Mouse (Mus musculus) C2C12 (cell line): ENCODE measurements around the gene Hormad1. TPM values are rescaled to one million over a fixed set of nuclear protein-coding genes. Genes with fewer than 3 reads are reported as not detected.
A peak's percentile ranks its signal among the peaks of the same experiment; 100 is the strongest.

Experiments used
- H3K27me3 ChIP-seq: one replicate; pipeline ENCODE4 v1.6.1; 2011; ENCODE audit not compliant: control insufficient read depth, insufficient read depth, insufficient read length
- H3K36me3 ChIP-seq: one replicate; pipeline ENCODE4 v1.6.1; 2011; ENCODE audit not compliant: control insufficient read depth, insufficient read depth
- H3K4me3 ChIP-seq: one replicate; pipeline ENCODE4 v1.5.1; 2011; ENCODE audit warnings: mild to moderate bottlenecking, control low read depth; ENCODE audit not compliant: poor library complexity, insufficient read depth, severe bottlenecking
- H3K79me2 ChIP-seq: one replicate; pipeline ENCODE4 v1.6.1; 2011; ENCODE audit not compliant: control insufficient read depth, insufficient read depth
- H3K79me3 ChIP-seq: one replicate; pipeline ENCODE4 v1.6.1; 2011; ENCODE audit warnings: low read depth, control low read depth
- H3ac ChIP-seq: one replicate; pipeline ENCODE3; 2011; ENCODE audit warnings: low read depth; ENCODE audit not compliant: control insufficient read depth, insufficient read length
- CEBPB ChIP-seq: IDR thresholded peaks from one replicate; pipeline ENCODE4 v1.6.1; 2011; ENCODE audit warnings: low read depth, mild to moderate bottlenecking, control low read depth, moderate library complexity
- CTCF ChIP-seq: IDR thresholded peaks from one replicate; pipeline ENCODE4 v1.5.1; 2011; ENCODE audit not compliant: control insufficient read depth, insufficient read depth, insufficient read length
- FOSL1 ChIP-seq: IDR thresholded peaks from one replicate; pipeline ENCODE4 v1.8.0; 2011; ENCODE audit warnings: mild to moderate bottlenecking, low read length; ENCODE audit not compliant: poor library complexity, insufficient read depth, severe bottlenecking
- MAX ChIP-seq: IDR thresholded peaks from one replicate; pipeline ENCODE4 v1.6.1; 2011; ENCODE audit warnings: mild to moderate bottlenecking, control low read depth
- MYOD1 ChIP-seq: IDR thresholded peaks from one replicate; pipeline ENCODE4 v1.6.1; 2011; ENCODE audit warnings: low read depth; ENCODE audit not compliant: control insufficient read depth, insufficient read length
- MYOG ChIP-seq: IDR thresholded peaks from one replicate; pipeline ENCODE4 v1.6.1; 2011; ENCODE audit not compliant: control insufficient read depth, insufficient read length; ENCODE audit errors: extremely low read depth
- USF1 ChIP-seq: IDR thresholded peaks from one replicate; pipeline ENCODE4 v1.6.1; 2011; ENCODE audit warnings: low read depth, mild to moderate bottlenecking, control low read depth, moderate library complexity
- polyA plus RNA-seq: library from polyadenylated mRNA; unstranded; fragments of >200 nt; fragmentation: generic; extraction: Trizol; gene quantifications from one replicate; pipeline ENCODE4 v1.2.1, GENCODE M21; 2012; ENCODE audit warnings: missing spikeins

Gene Hormad1
- polyA plus RNA-seq, 1 experiment: not detected

GRCm38 (mm10) chr3:95569585-95569984 is 10.1 kb downstream of the Hormad1 start:
- H3K27me3 ChIP-seq: no peaks in the 10 kb centered on the region
- H3K36me3 ChIP-seq: no peaks in the 10 kb centered on the region
- H3K4me3 ChIP-seq: no peak overlapping the region
- no peaks in the 10 kb centered on the region for H3K79me2 ChIP-seq
- no peak for TF ChIP-seq MYOG
- TF ChIP-seq FOSL1: no peak
- no peak for TF ChIP-seq USF1
- TF ChIP-seq CTCF: no peak
- TF ChIP-seq CEBPB: no peak
- TF ChIP-seq MYOD1: no peak
- TF ChIP-seq MAX: no peak
- no peaks in the 10 kb centered on the region for H3K79me3 ChIP-seq
- no peak overlapping the region for H3ac ChIP-seq

- H3K27me3 ChIP-seq: no peaks in the 10 kb centered on the region
- no peak for TF ChIP-seq MAX
- H3K79me3 ChIP-seq: no peaks in the 10 kb centered on the region
- H3K36me3 ChIP-seq: peaks cover 9% of the 10 kb centered on the region
- no peak overlapping the region for H3ac ChIP-seq
- peaks cover 12% of the 10 kb centered on the region for H3K79me2 ChIP-seq
- no peak overlapping the region for H3K4me3 ChIP-seq
Measured at GRCm38 (mm10) chr3:95587754-95588603, 28.5 kb downstream of the Hormad1 start.

- Histone ChIP-seq H3K36me3 (peaks cover 9% of the 10 kb centered on the region), H3ac (peak within 1 kb of the TSS; percentile 32), H3K79me3 (no peaks in the 10 kb centered on the region), H3K27me3 (no peaks in the 10 kb centered on the region), H3K79me2 (peaks cover 12% of the 10 kb centered on the region), H3K4me3 (peak within 1 kb of the TSS; percentile 48)
- no peak for TF ChIP-seq MAX
- TF ChIP-seq CTCF: no peak
- TF ChIP-seq USF1: no peak
- no peak for TF ChIP-seq MYOD1
- TF ChIP-seq FOSL1: no peak
- peak; percentile 43 for TF ChIP-seq CEBPB
- no peak for TF ChIP-seq MYOG
Measured at GRCm38 (mm10) chr3:95588604-95589086, 29.2 kb downstream of the Hormad1 start, which contains the start of gene Golph3l. Gene Golph3l, plus strand, starts transcription at chr3:95588934.

- no peak overlapping the region for H3K4me3 ChIP-seq
Measured at GRCm38 (mm10) chr3:95598734-95599133, 39.3 kb downstream of the Hormad1 start.

GRCm38 (mm10) chr3:95601287-95601686 is 41.8 kb downstream of the Hormad1 start:
- no peak overlapping the region for H3K4me3 ChIP-seq
- H3K79me3 ChIP-seq: no peaks in the 10 kb centered on the region
- H3ac ChIP-seq: no peak overlapping the region
- no peak for TF ChIP-seq CTCF
- no peak for TF ChIP-seq MAX
- no peak for TF ChIP-seq CEBPB
- TF ChIP-seq USF1: no peak
- no peak for TF ChIP-seq MYOD1
- no peak for TF ChIP-seq FOSL1
- no peak for TF ChIP-seq MYOG
- H3K36me3 ChIP-seq: no peaks in the 10 kb centered on the region
- no peaks in the 10 kb centered on the region for H3K27me3 ChIP-seq
- H3K79me2 ChIP-seq: no peaks in the 10 kb centered on the region

More at GRCm38 (mm10) chr3:95598734-95599133, 39.3 kb downstream of the Hormad1 start:
- no peaks in the 10 kb centered on the region for H3K79me2 ChIP-seq
- H3K36me3 ChIP-seq: no peaks in the 10 kb centered on the region
- TF ChIP-seq MYOG: no peak
- no peak for TF ChIP-seq CEBPB
- no peak for TF ChIP-seq USF1
- no peak for TF ChIP-seq FOSL1
- TF ChIP-seq CTCF: no peak
- TF ChIP-seq MAX: no peak
- no peak for TF ChIP-seq MYOD1
- H3K27me3 ChIP-seq: no peaks in the 10 kb centered on the region
- H3K79me3 ChIP-seq: no peaks in the 10 kb centered on the region
- no peak overlapping the region for H3ac ChIP-seq

- H3K79me3 ChIP-seq: no peaks in the 10 kb centered on the region
Measured at GRCm38 (mm10) chr3:95606096-95606495, 46.6 kb downstream of the Hormad1 start.

More at GRCm38 (mm10) chr3:95606096-95606495, 46.6 kb downstream of the Hormad1 start:
- TF ChIP-seq CEBPB: no peak
- TF ChIP-seq MYOD1: no peak
- TF ChIP-seq USF1: no peak
- TF ChIP-seq CTCF: no peak
- TF ChIP-seq MAX: no peak
- Histone ChIP-seq H3K36me3 (peaks cover 5% of the 10 kb centered on the region), H3K4me3 (no peak overlapping the region), H3K79me2 (no peaks in the 10 kb centered on the region), H3K27me3 (no peaks in the 10 kb centered on the region), H3ac (no peak overlapping the region)
